Mouse (Mus musculus) cerebellum, postnatal 25 days (tissue): Measurements from ENCODE around the gene Stx8.

ENCODE experiments used
- DNase-seq, 2 experiments: peaks; one replicate each; pipeline ENCODE4 v3.0.0; 2021; ENCODE audit warnings: mixed read lengths in 2 of 2

Gene Stx8

GRCm38 (mm10) chr11:68233469-68233965 lies 267.5 kb downstream of the Stx8 start:
- peak; percentile 93 to 94 for DNase-seq

GRCm38 (mm10) chr11:68239756-68240155 lies 273.8 kb downstream of the Stx8 start:
- DNase-seq, result no peak

DNA sequence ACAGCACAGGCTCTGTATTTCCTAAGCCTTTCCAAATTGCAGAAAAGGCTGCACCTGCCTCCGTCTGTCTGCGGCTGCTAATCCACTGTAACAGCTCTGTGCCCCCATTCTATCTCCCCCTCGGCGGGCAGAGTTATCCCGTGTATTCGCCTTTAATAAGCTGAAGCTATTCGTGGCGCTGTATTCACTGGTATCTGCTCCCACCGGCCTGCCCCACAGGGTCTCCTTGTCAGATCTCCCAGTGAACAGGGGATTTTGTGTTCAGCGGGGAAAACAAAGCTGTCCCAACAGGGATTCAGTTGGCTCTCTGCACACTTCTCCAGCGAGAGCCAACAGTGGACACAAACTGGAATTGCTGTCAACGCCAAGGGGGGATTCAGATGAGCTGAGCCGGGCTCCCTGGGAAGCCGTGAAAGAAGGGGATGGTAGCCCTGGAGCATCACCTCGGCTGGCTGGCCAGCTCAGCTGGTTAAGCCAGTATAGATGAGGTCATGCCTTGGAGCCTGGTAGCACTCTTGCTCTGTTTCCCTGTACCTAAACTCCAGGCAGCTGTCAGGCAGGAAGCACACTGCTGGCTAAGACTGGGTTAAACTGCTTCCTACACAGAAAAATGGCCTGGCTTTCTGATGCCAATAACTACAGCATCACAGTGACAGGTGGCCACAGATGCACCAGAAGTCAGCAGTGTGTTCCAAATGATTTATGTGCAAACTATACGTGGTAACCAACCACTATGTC lies 278.4 kb downstream of the Stx8 start:
- peak in 1 of 2 experiments; percentile 37 for DNase-seq

DNA sequence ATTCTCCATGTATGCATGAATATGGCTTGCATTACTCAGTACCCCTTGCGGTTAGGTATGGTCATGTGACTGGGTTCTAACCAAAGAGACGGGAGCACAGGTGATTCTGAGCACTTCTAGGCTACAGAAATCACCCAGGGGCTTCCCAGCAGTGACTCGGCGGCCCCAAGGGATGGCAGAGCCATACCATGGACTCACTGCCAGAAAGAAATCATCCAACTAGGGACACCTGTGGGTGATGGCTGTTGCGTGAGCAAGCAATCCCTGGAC lies 278.9 kb downstream of the Stx8 start:
- DNase-seq, result no peak

DNA sequence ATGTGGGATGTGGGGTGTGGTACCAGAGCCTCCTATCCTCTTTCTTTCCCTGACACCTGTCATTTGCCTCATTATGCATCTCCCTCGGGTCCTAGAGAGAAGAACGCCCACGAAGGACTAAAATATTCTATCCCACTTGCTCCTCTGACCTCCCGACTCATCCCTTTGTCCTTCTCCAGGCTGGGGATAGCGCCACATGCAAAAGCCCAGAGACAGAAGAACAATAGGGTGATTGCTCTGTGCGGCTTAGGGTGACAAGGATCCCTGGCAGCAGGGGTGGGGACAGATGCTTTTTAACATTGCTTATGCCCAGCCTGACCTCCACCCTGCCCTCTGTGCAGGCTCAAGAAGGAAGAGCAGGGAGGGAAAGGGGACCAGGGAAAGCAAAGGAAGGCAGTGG lies 281.9 kb downstream of the Stx8 start:
- no peak for DNase-seq

GRCm38 (mm10) chr11:68250106-68250505 lies 284.1 kb downstream of the Stx8 start:
- DNase-seq, result no peak

DNA sequence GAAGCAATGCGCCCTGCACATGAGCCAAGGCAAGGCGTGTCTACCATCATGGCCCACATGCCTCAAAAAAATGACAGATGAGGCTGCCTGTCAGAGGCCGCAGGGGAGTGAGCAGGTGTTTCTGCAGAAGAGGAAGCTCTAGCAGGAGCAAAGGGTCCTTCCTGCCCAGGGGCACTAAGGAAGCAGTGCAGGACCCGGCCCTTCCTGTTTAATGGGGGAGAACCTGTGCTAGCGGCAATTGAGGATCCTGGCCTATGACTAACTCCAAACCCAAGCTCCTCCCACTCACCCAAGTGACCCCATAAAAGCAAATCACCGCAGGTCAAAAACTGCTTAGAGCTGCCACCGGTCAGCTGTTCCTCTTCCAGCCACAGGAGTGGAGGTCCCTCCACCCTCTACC lies 287.5 kb downstream of the Stx8 start:
- no peak for DNase-seq
